Mouse (Mus musculus) spleen, adult 2 months (tissue): ENCODE results near the gene Tbc1d2b.

Source experiments
- CTCF ChIP-seq: fragments of 200-500 bp; IDR thresholded peaks from 2 replicates; pipeline ENCODE4 v1.5.1; 2011; ENCODE audit warnings: mild to moderate bottlenecking, inconsistent platforms; ENCODE audit not compliant: insufficient read depth, insufficient read length, insufficient replicate concordance; ENCODE audit errors: extremely low read depth
- POLR2A ChIP-seq: fragments of 200-500 bp; IDR thresholded peaks from 2 replicates; pipeline ENCODE4 v1.6.1; 2011; ENCODE audit warnings: low read depth, low read length, inconsistent platforms

- TF ChIP-seq POLR2A (no peak), CTCF (no peak)
Observed at GRCm38 (mm10) chr9:90213127-90213526, 57.5 kb downstream of the Tbc1d2b start.
